Mouse (Mus musculus) adrenal gland, postnatal 25 days (tissue): ENCODE measurements around the gene Rbp3. TPM values are rescaled to one million over a fixed set of nuclear protein-coding genes. Genes with fewer than 3 reads are reported as not detected.

Experiments used
- DNase-seq: peaks from one replicate; pipeline ENCODE4 v3.0.0; 2021; ENCODE audit warnings: mixed read lengths
- total RNA-seq: library from RNA; stranded (reverse); gene quantifications from 2 replicates; pipeline ENCODE4 v1.2.3, GENCODE M21; 2021

Rbp3 gene
- total RNA-seq, 1 experiment from 2014 or later, result not detected

GRCm38 (mm10) chr14:33974752-33975151 lies 20.9 kb downstream of the Rbp3 start:
- no peak for DNase-seq

- DNase-seq, result no peak
These were observed 23.9 kb downstream of the Rbp3 start for GRCm38 (mm10) chr14:33977748-33978147.

- DNase-seq, result no peak
These were observed 24.8 kb downstream of the Rbp3 start, which contains the start of gene Zfp488 for GRCm38 (mm10) chr14:33978604-33979059. Gene Zfp488, minus strand, starts transcription at chr14:33978764.

GRCm38 (mm10) chr14:33989201-33989600 lies 35.4 kb downstream of the Rbp3 start:
- no peak for DNase-seq

- DNase-seq, result no peak
These were observed 38.2 kb downstream of the Rbp3 start for GRCm38 (mm10) chr14:33991971-33992370.

- DNase-seq, result no peak
These were observed 39.2 kb downstream of the Rbp3 start for GRCm38 (mm10) chr14:33993051-33993450.

- DNase-seq, result no peak
These were observed 39.9 kb downstream of the Rbp3 start for GRCm38 (mm10) chr14:33993521-33994289.

GRCm38 (mm10) chr14:33997427-33997826 lies 43.6 kb downstream of the Rbp3 start:
- no peak for DNase-seq

GRCm38 (mm10) chr14:34000076-34000475 lies 46.3 kb downstream of the Rbp3 start:
- no peak for DNase-seq

GRCm38 (mm10) chr14:34001445-34001844 lies 47.6 kb downstream of the Rbp3 start:
- no peak for DNase-seq

GRCm38 (mm10) chr14:34002358-34002757 lies 48.6 kb downstream of the Rbp3 start:
- DNase-seq, result no peak

Other genes with a start within 250 kb of the Rbp3 start
- 10.4 and 10.8 TPM in 2 replicates for gene Gdf10, start 30.4 kb upstream of the Rbp3 start, total RNA-seq
- not detected in 2 replicates for gene Gdf2, start 13.0 kb upstream of the Rbp3 start, total RNA-seq
- 0.12 TPM in 1 of 2 replicates, not detected in the other for gene Zfp488, start 24.8 kb downstream of the Rbp3 start, total RNA-seq
- not detected in 2 replicates for gene Gm30083, start 61.2 kb downstream of the Rbp3 start, total RNA-seq
- gene Gm5460, start 62.8 kb downstream of the Rbp3 start, total RNA-seq, result not detected in 2 replicates
- not detected in 2 replicates for gene Antxrl, start 98.7 kb downstream of the Rbp3 start, total RNA-seq
- 1.3 and 2.1 TPM in 2 replicates for gene Anxa8, start 132.0 kb downstream of the Rbp3 start, total RNA-seq
- gene A630023A22Rik, start 148.8 kb downstream of the Rbp3 start, total RNA-seq, result not detected in 2 replicates
- 0.15 TPM in 1 of 2 replicates, not detected in the other for gene Npy4r, start 198.5 kb downstream of the Rbp3 start, total RNA-seq
- gene Gprin2, start 247.7 kb downstream of the Rbp3 start, total RNA-seq, result 0.76 and 2.5 TPM in 2 replicates